Mouse (Mus musculus) bone marrow macrophage, adult 2 months (primary cell): Measurements from ENCODE around the gene Vmn1r40.

ENCODE experiments used
- CTCF ChIP-seq: IDR thresholded peaks from 2 replicates; pipeline ENCODE4 v1.5.1; 2012; ENCODE audit warnings: low read depth, mild to moderate bottlenecking, low read length, moderate library complexity
- POLR2A ChIP-seq: IDR thresholded peaks from 2 replicates; pipeline ENCODE4 v1.6.1; 2012; ENCODE audit warnings: mild to moderate bottlenecking, low read depth, low read length, borderline replicate concordance

DNA sequence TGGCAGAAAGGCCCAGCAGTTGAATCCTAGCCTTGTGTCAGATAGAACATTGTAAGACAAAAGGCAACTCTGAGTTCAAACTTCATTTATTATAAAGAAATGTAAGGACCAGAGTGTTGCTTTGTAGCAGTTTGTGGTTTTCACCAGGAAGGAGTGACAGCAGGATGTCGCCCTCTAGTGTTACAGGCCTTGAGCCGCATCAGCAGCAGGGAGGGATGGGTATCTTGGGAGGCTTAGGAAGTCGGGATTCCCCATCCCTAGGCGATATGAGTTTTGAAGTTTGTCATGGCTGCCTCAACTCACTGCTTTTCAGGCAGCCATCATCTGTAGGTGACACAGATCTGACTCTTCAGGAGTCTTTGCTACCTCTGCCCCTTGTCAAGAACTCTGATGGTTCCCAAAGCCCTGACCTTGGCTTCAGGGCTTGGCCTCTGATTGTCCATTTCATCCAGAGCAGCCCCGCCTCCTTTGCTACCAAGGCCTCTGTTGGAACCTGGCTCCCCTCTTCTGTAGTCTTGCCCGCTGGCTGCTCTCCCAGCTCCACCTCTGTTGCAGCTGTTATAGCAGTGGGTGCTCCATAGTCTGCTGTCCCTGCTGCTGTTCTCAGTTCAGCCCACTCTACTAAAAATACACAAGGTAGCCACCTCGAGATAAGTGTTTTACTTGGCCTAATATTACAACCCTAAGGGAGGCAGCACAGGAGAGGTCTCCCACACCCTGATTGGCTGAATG is 47.5 kb upstream of the Vmn1r40 start:
- TF ChIP-seq POLR2A, result no peak
- TF ChIP-seq CTCF, result peak; percentile 73
